Mouse (Mus musculus) heart, adult 8-10 months (tissue): ENCODE measurements at regions not wholly inside any gene's neighbourhood (a gene's known extent, or its start where the extent isn't known, plus 50 kb on each side); places are given as distances from the start of the nearest gene placed in this dataset.

Source experiments
- DNase-seq: peaks from one replicate; pipeline ENCODE4 v3.0.0; 2022; ENCODE audit warnings: low spot score

DNA sequence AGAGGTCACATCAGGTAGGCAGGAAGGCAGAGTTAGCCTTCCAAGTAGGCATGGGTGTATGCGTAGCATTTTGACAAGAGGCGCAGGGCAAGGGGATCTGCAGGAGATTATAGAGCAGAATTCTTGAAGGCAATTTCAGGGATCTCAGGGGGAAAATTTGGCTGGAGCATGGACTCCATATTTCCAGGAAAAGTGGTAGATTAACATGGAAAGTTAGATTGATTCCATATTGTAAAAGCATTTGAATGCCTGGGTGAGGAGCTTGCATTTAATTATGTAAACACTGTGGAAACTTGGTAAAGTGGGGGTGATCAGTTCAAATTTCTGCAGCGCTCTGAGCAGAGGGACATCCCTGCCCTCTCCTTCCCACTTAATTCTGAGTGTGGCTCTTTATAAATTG, 146.7 kb downstream of the Pax3 start:
- no peak for DNase-seq

DNA sequence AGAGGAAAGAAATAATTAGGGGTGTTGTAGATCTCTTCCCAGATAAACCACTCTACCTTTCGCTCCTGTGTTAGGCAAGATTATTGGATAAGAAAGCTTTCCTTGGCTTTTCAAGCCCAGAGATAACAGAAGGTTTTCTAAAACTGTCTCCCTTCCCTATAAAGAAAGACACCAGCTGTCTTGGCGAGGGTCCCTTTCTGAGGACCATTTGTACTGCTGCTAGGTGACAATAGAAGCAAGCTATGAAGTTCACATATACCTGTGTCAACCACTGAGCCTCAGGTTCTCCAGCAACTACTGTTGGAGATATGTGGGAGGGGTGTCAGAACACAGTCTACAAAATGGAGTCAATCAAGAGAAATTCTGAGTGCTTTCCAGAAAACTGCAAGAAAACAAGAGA, 164.6 kb downstream of the Pax3 start:
- no peak for DNase-seq

DNA sequence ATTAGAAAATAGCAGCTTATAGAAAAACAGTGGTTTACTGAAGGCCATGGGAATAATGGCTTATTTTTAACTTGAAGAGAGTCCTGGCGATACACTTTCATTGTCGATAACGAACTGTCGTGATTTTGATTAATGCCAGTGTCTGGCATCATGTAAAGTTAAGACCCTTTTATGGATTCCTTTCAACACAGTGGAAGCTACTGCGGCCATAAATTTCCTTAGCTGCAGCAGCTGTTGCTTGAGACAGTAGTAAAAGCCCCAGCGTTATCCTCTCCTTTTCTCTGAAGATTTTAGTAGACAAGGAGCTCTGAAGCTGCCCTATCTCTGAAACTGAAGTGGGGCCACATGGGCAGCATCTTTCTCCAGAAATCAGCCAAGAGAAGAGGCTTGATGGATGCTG, 175.2 kb downstream of the Pax3 start:
- DNase-seq: no peak

DNA sequence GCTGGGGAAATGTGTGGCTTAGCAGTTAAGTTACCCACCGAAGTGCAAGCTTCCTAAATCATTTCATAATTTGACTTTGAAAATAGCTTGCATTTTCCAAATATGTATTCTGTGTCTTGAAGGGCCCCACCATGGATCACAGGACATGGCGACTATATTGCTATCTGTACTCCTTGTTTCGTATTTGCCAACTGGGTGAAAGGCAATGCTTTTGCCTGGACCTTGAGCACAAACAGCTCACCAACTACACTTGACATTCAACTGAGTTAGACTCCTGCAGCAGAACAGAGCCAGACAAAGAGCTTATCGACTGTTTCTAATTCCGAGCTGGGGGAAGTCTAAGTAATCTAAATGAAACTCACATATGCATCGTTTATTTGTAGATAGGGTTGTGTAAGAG, 175.9 kb downstream of the Pax3 start:
- DNase-seq: peak; percentile 1

DNA sequence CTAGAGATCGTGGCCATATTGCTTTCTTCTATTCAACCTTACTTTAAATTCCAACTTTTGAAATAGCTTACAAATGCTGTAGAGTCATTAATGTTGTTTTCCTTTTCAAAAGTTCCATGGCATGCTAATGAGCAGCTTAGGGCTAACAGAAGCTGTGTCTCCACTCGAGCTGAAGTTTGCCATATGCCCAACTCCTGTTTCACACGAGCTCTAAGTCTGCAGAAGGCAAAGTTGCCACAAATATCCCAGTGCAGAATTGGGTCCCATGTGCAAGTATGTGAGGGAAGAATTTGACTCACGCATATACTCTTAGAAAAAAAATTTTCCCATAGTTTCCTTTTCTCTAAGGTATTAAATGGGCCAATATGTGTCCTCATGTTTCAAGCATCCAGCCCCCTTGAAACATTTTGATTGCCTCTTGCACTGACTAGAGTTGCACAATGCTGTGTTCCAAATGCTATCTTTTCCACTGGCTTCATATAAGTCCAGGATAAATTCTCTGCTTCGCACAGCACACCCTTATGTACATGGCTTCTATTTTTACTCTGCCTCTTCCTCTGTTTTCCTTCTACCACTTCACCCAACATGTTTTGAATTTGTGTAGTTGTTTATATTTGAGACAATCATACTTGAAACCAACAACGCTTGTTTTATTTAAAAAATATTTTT, 178.9 kb downstream of the Pax3 start:
- no peak for DNase-seq

DNA sequence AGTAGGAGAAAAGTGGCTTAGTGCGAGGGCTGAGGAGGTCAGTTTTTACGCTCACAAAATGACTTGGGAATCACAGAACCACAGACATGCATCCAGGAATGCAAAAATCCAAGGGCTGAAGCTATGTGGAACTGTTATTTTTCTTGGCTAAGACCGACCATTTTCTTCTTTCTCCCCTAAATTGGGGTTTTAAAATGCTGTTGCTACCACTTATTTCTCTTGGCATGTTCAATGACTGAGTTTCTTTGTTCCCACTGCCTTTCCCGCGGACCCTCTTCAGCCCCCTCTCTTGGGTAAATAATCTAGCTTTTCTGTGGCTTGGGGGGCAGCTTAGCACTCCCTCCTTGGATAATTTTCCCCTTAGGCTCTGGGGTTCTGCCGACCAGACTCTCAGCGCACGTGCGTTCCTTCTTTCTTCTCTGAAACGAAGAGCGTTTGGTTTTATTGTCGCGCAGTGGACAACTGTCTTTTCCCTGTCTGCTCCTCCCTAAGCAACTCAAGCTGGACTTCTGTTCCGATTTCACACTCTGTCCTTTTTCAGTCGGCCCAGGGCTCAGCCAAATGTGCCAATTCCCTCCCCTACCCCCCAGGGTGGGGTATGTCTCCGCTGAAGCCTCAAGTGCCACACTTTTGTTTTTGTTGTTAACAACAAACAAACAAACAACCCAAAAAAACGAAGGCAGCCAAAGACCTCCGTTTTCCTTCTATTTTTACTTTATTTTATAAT, 180.2 kb downstream of the Pax3 start:
- no peak for DNase-seq

DNA sequence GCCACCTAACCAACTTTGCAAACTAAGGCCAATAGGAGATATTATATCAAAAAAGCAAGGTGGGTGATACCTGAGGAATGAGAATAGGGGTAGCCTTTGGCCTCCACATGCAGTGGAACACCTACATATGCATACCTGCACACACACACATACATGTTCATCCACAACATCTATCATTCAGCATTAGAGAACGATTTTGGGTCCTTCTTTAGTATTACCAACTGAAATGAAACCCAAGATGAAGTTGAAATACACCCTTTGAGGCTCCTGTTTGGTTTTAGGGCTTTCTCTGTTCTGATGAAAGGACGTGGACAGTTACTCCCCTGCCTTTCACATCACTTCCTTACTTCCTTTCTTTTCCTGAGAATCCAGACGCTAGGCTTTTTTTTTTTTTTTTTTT, 180.9 kb downstream of the Pax3 start:
- DNase-seq: no peak

DNA sequence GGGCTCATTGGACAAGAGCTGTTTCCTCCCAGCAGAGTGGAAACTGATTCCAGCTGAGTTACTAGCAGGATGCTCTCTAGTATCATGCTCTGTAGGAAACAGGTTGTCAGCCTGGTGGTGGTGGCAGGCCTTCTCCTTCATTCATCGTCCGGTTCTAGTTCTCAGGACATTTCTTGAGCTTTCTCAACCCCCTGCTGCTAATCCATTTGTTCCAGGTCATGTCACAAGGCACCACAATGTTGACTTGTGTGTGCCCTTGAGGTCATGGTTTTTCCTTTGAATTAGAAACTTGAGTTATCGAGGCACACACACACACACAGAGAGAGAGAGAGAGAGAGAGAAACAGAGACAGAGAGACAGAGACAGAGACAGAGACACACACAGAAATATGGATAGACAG, 183.5 kb downstream of the Pax3 start:
- no peak for DNase-seq

DNA sequence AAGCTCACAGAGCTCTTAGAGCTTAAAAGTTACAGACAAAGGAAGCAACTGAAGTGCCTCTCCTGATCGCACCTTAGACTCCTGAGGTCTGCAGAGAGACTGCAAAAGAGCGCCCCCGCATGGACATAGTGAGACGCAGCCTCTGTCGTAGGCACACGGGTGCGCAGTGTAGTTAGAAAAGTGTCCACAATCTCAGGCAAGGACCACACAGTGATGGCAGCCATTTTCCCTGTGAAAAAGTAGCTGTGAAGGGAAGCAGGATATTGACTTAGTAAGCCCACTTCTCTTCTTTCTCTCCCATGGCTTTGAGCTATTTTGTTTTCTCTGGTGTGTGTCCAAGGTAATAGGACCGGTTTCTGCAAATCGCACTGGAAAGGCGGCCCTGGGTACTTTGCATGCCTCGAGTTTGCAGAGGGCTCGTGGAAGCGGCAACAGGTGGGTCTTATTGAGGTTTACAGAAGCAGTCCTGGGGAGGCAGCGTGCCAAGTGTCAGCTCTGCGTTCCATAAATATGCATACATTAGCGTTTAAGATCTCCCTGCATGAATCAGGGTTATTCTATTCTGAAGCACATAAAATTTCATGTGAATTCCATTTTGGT, 188.0 kb downstream of the Pax3 start:
- no peak for DNase-seq

DNA sequence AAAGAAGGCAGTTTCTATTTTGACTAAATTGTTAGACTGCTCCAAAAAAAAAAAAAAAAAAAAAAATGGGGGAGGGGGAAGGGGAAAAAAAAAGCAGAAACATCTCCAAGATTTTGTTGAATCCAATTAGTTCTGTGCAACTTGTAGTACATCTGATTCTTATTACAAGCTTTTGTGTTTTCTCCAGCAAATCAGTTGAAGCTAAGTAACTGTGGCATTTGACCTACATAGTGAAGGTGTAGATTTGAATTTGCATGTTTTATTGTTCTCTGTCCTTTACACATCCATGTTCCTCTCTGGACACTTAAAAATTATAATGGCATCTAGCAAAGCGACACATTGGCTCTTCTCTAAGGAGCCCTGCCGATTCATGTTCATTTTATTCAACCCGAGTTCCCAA, 192.6 kb downstream of the Pax3 start:
- no peak for DNase-seq

DNA sequence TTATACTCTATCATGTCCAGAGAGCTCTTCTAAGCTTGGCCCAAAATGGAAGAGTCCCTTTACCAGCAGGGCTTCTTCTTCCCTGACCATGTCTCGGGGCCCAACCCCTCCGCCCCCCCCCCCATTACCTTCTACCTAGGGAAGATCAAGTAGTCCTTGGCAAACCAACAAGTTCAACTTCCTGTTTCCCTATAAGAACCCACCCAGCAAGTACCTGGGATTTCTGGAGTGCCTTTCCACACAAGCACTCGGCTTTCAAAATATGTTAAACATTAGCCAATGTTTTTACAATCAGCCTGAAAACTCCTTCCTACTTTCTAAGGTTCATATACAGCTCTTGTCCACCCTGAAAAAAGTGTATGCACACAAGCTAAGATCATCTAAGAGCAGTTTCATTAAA, 198.2 kb downstream of the Pax3 start:
- DNase-seq: no peak

DNA sequence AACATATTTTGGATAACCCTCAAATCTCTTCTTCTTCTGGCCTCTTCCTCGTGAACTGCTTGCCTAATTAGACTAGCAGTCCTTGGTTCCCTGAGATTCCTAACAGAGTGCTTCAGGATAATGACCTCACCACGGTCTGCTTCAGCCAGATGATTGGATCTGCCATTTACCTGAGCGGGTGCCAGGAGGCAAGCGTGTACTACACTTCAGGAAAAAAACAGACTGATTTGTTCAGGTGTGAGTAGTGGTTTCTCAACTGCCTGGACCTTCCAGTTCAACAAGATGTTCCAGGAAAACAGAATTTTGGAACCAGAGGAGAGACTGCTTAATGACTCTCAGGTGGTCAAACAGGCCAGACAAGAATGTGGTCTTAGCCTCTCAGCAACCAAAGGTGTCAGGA, 215.4 kb downstream of the Pax3 start:
- DNase-seq: no peak

DNA sequence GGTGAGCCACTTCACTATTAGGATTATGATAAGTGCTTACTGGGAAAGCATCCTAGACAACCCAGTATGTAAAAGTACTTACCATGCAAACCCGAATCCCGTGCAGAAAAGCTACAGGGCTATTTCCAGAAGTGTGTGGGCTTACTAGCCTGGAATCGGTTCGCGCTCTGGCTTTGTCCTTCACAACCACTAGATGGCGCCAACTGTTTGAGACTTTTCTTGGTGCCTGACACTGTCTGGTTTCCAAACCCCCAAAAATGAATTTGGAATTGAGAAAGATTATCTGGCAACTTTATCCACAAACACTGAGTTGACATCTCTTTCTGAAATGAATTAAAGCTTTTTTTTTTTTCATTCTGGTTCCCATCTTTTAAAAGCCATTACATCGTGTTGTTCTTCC, 218.2 kb downstream of the Pax3 start:
- DNase-seq: peak; percentile 44

DNA sequence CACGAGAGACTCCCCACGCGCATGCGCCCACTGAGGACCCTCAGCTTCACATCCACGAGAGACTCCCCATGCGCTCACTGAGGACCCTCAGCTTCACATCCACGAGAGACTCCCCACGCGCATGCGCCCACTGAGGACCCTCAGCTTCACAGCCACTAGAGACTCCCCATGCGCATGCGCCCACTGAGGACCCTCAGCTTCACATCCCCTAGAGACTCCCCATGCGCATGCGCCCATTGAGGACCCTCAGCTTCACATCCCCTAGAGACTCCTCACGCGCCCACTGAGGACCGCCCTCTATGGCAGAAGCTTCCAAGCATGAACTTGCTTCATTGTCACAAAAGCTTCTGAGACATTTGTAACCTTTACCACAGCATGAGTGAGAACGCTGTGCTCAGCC, 221.0 kb downstream of the Pax3 start:
- DNase-seq: no peak

DNA sequence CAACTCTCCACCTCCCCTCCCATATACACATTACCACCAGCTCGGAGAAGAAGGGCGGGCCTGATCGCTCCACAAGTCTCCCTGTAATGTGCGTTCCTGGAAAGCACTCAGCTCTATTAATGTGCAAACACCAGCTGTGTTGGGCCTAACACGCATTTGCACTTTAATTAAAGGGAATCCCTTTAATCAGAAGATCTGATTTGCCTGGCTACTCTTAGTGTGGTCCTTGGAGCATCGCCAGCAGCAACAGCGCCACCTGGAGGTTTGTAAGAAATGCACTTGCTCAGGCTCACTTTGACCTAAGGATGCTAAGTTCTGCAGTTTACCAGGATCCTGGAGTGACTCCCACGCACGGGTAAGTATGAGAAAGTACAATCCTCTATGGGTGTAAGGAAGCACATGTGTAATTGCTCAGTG, 224.6 kb downstream of the Pax3 start:
- DNase-seq: peak; percentile 7

DNA sequence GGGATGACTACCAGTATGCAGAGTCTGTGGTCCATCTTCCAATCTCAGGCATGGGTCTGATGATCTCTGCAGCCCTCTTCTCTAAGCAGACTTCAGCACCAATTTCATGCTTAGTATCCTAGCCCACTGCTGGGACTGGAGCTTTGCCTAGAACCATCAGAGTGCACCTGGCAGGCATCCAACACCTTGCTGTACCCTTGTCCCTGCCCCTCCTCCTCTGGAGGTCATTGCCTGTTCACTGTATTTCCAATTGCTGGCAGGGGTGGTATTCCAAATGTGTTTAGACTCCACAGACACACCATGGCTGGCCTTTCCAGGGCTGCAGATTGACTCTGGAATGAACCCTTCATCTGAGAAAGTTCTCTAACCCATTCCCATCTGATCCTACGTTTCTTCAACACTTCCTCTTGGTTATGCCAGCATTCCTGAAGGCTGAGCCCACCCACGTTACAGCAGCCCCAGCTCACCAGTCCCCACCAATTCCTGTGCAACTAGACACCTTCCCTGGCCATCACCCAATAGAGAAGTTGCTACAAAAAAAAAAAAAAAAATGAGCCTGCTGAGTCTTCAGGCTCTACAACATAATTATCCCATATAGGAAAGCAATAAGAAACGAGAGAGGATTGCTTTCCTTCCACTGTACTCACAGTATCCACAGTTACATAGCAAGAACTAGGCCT, 232.1 kb downstream of the Pax3 start:
- DNase-seq: peak; percentile 14

DNA sequence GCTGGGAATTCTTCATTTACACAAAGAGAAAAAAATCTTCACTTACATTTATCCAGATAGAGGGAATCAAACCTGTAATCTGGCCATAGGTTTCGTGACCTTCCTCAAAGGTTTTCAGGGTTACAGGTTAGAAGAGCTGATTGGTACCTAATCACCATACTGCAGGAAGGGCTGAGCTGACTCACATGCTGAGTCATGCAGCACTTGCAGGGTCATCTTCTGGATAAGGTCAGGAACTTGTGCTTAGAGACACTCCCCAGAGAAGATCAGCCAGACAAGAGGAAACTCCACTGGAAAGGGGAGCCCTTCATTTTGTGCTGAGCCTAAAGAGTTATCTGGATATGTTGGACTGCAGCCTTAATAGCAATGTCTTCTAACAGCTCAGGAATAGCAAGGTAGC, 237.6 kb downstream of the Pax3 start:
- no peak for DNase-seq

DNA sequence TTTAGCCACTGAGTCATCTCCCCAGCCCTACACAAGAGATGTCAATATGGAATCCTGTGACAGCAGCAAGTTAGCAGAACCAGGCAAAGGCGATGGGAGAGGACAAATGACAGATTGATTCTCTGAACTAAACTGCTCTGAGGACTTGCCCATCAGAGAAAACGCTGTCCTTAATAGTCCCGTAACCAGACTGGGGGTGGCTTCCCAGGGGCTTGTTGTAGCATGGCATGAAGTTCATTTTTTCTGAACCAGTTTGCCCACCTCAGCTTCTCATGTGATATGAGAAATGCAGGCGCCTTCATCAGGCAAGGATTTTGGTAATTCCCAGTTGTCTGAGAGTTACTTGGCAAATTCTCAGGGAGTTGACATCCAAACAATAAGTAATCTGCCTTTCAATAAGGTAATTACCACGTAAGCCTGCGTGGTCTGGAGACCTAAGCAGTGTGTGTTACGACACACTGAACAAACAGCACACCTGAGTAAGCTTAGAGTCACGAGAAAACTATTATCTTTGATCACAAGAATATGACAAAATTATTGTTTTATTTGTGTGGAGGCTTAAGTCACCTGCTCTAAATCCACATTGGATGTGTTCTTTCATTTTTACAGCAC, 239.7 kb downstream of the Pax3 start:
- DNase-seq: no peak

DNA sequence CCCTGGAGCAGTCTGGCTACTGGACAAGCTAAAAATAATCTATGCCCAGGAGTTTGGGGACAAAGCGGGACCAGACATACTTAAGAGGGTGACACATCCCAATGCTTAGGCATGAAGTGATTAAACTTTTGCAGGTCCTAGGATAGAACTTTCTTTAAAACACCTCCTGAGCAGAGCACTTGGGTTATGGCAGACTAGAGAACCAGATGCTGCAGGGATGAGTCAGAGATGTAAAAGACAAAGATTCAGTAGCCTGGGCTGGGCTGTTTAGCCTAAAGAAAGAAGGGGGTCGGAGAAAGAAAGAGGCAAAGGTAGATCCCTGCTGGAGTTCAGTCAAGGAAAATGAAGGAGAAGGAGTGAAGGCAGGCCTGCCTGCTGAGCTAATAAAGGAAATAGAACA, 249.0 kb downstream of the Pax3 start:
- peak; percentile 26 for DNase-seq

DNA sequence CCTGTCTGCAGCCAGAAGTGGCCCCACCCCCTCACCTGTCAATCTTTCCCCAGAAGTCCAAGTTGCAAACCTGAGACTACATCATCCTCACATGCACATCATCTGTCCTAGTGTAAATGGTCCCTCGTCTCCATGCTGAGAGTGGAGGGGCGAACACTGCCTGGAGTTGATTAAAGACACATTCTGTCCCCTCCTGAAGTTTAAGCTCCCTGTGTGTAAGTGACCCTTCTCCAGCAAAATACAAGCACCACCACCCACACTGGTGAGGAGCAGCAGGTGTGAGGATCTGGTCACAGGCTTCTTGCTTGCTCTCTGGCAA, 252.6 kb downstream of the Pax3 start:
- no peak for DNase-seq

DNA sequence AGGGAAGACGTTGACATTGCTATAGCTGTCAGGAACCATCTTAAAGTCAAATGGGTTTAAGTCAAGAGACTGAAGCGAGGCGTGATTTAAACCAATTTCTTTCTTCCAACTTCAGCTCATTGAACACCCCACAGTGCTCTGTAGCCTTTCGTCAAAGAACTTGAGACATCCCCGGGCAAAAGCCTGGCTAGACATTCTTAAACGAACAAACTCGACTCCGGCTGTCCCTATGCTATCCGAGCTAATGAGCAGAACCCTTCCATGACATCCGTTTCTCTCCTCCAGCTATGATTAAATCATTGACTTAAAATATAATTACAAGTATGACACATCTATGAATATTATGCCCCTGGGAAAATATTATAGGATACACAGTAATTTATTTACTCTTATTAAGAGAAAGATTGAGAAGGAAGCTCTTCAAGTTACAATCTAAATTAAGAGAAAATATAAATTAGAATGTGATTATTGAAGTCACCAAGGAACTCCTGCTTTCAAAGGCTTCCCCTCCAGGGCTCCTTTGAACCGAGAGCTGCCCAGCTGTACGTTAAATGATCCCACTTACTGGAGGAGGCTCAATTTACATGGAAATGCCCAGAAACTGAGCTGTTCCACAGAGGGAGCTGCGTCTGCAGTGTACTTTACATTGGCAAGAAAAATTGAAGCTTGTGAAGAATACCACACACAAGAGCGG, 253.2 kb downstream of the Pax3 start:
- DNase-seq: no peak

DNA sequence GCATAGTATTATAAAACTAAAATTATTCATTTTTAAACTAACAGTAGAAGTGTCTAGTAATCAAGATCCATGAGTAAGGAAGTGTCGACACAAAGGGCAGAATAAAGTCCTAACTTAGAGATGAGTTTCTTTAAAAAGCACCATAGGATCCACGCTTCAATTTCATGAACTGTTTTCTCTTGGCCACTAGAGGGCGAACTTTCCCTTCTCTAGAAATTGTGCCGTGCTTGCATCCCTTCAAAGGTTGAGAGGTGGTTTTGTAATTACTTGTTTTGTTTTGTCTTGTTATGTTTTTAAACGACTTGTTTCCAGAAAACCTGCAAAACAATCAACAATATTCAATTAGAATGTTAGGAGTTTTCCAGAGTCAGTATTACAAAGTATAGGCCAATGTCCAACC, 253.8 kb downstream of the Pax3 start:
- DNase-seq: peak; percentile 12
